Mouse (Mus musculus): ENCODE measurements around the gene Lsamp. TPM values are rescaled to one million over a fixed set of nuclear protein-coding genes. Genes with fewer than 3 reads are reported as not detected.

Gene Lsamp
- polyA plus RNA-seq, 1 experiment from 2014 or later, result 5.5 TPM

DNA sequence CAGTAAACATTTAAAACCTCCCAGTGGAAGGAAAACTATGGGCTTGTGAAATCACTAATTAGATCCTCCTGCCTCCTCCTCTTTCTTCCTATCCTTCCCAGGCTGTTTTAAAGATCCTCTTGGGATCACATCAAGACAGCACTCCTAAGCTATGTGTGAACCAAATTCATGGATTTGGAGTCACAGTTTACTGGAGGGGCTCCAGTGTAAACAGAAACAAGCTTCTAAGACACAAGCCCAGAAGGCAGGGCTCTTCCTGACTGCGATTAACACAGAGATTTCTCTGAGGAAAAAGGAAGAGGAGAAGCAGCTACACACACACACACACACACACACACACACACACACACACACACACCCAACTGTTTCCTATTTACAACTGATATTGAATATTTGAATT is 961.7 kb downstream of the Lsamp start:
- no peak overlapping the region for H3K4me2 ChIP-seq (replicated peaks; ENCODE audit: low read depth, low read length)
- no peaks in the 10 kb centered on the region for H3K27me3 ChIP-seq (ENCODE audit: control insufficient read depth, insufficient read depth, low read length)
- WGBS, result 38% methylated on average over 1 of the region's 1 CpGs
- H3K36me3 ChIP-seq (ENCODE audit: control insufficient read depth, insufficient read depth, low read length), result no peaks in the 10 kb centered on the region
- H3K27ac ChIP-seq (ENCODE audit: low read depth, low read length), result no peak overlapping the region
- no peaks in the 10 kb centered on the region for H3K4me1 ChIP-seq (ENCODE audit: control insufficient read depth, insufficient read depth, low read length)
- H3K4me3 ChIP-seq (ENCODE audit: low read length), result no peak overlapping the region
- no peaks in the 10 kb centered on the region for H3K9me3 ChIP-seq (ENCODE audit: control insufficient read depth, low read length)
- H3K9ac ChIP-seq (ENCODE audit: low read depth, low read length), result no peak overlapping the region
- ATAC-seq (ENCODE audit: low FRiP score, low TSS enrichment), result peak; percentile 83; the same call in 1 of the 2 replicates

DNA sequence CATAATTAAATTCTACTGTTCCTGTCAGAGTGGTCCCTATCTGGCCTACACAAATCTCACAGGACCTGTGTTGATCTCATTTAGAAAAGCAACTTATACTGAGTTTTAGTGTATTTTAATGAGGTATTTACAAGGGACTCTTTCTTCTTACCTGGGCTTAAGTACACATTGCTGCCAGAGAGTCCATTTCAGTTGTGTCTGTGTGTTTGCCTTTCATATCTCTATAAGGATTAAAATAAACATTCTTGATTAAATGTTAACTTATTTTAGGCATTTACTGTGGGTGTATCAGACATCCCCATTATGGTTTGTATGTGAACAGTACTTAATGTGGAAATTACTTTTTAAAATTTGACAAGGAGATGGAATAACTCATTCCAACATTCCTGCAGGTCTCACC is 963.9 kb downstream of the Lsamp start:
- no peak overlapping the region for H3K27ac ChIP-seq (ENCODE audit: low read depth, low read length)
- no peak for ATAC-seq (ENCODE audit: low FRiP score, low TSS enrichment)
- no peaks in the 10 kb centered on the region for H3K9me3 ChIP-seq (ENCODE audit: control insufficient read depth, low read length)
- H3K9ac ChIP-seq (ENCODE audit: low read depth, low read length), result no peak overlapping the region
- no peak overlapping the region for H3K4me3 ChIP-seq (ENCODE audit: low read length)
- H3K4me2 ChIP-seq (replicated peaks; ENCODE audit: low read depth, low read length), result no peak overlapping the region
- no peaks in the 10 kb centered on the region for H3K27me3 ChIP-seq (ENCODE audit: control insufficient read depth, insufficient read depth, low read length)
- H3K4me1 ChIP-seq (ENCODE audit: control insufficient read depth, insufficient read depth, low read length), result no peaks in the 10 kb centered on the region
- H3K36me3 ChIP-seq (ENCODE audit: control insufficient read depth, insufficient read depth, low read length), result no peaks in the 10 kb centered on the region

DNA sequence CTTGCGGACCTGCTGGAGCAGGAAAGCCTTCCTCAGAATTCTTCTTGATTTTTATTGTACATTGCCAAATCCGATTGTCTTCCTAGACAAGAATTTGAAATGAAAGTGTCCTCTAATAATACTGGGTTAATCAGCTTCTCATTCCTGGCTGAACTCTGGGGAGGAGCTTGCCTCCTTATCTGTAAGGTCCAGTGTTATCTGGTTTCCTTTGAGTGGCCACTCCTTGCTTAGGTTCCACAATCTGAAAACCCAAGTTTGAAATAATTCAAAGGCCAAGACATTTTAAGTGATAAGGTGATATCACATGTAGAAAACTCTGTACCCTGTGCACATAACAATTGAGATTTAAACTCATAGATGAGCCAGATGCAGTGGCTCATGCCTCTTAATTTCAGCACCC is 975.0 kb downstream of the Lsamp start:
- WGBS, result 79% methylated on average over 2 of the region's 2 CpGs
- Histone ChIP-seq H3K9me3 (ENCODE audit: control insufficient read depth, low read length) (no peaks in the 10 kb centered on the region), H3K27ac (ENCODE audit: low read depth, low read length) (no peak overlapping the region), H3K27me3 (ENCODE audit: control insufficient read depth, insufficient read depth, low read length) (no peaks in the 10 kb centered on the region), H3K4me1 (ENCODE audit: control insufficient read depth, insufficient read depth, low read length) (no peaks in the 10 kb centered on the region), H3K36me3 (ENCODE audit: control insufficient read depth, insufficient read depth, low read length) (no peaks in the 10 kb centered on the region), H3K4me2 (replicated peaks; ENCODE audit: low read depth, low read length) (no peak overlapping the region), H3K9ac (ENCODE audit: low read depth, low read length) (no peak overlapping the region), H3K4me3 (ENCODE audit: low read length) (no peak overlapping the region)
- no peak for ATAC-seq (ENCODE audit: low FRiP score, low TSS enrichment)

DNA sequence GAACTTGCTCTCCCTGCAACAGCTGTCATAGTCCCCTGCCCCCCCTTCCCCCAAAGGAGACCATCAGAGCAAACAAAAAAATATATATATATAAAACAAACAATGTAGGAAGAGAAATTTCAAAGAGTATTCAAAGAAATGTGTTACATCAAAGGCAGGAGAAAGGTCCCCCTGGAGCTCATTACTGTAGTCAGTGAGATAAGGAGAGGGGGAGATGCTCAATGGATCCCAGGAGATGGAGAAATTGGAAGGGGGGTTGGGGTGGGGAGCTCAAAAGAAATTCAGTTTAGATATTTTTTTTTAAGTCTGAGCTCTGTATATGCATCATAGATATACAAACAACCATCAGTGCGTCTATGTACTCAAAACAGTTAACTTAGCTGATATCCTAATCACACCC is 976.4 kb downstream of the Lsamp start:
- Histone ChIP-seq H3K4me3 (ENCODE audit: low read length) (no peak overlapping the region), H3K9ac (ENCODE audit: low read depth, low read length) (no peak overlapping the region), H3K27me3 (ENCODE audit: control insufficient read depth, insufficient read depth, low read length) (no peaks in the 10 kb centered on the region), H3K9me3 (ENCODE audit: control insufficient read depth, low read length) (no peaks in the 10 kb centered on the region), H3K36me3 (ENCODE audit: control insufficient read depth, insufficient read depth, low read length) (no peaks in the 10 kb centered on the region), H3K4me2 (replicated peaks; ENCODE audit: low read depth, low read length) (no peak overlapping the region), H3K27ac (ENCODE audit: low read depth, low read length) (no peak overlapping the region), H3K4me1 (ENCODE audit: control insufficient read depth, insufficient read depth, low read length) (no peaks in the 10 kb centered on the region)
- 88% methylated on average over 1 of the region's 1 CpGs for WGBS
- no peak for ATAC-seq (ENCODE audit: low FRiP score, low TSS enrichment)

GRCm38 (mm10) chr16:40968088-40968860 is 984.1 kb downstream of the Lsamp start:
- Histone ChIP-seq H3K4me1 (ENCODE audit: control insufficient read depth, insufficient read depth, low read length) (no peaks in the 10 kb centered on the region), H3K4me3 (ENCODE audit: low read length) (peak overlapping the region; percentile 17; the same call in 1 of the 2 replicates), H3K4me2 (replicated peaks; ENCODE audit: low read depth, low read length) (peak overlapping the region; percentile 39), H3K27me3 (ENCODE audit: control insufficient read depth, insufficient read depth, low read length) (no peaks in the 10 kb centered on the region), H3K9me3 (ENCODE audit: control insufficient read depth, low read length) (no peaks in the 10 kb centered on the region), H3K36me3 (ENCODE audit: control insufficient read depth, insufficient read depth, low read length) (no peaks in the 10 kb centered on the region), H3K9ac (ENCODE audit: low read depth, low read length) (no peak overlapping the region), H3K27ac (ENCODE audit: low read depth, low read length) (no peak overlapping the region)
- WGBS, result 24% methylated on average over 17 of the region's 17 CpGs
- ATAC-seq (ENCODE audit: low FRiP score, low TSS enrichment), result peak; percentile 99

- Histone ChIP-seq H3K9ac (ENCODE audit: low read depth, low read length) (no peak overlapping the region), H3K4me2 (replicated peaks; ENCODE audit: low read depth, low read length) (no peak overlapping the region), H3K4me3 (ENCODE audit: low read length) (no peak overlapping the region), H3K9me3 (ENCODE audit: control insufficient read depth, low read length) (no peaks in the 10 kb centered on the region), H3K4me1 (ENCODE audit: control insufficient read depth, insufficient read depth, low read length) (no peaks in the 10 kb centered on the region), H3K36me3 (ENCODE audit: control insufficient read depth, insufficient read depth, low read length) (no peaks in the 10 kb centered on the region), H3K27ac (ENCODE audit: low read depth, low read length) (no peak overlapping the region), H3K27me3 (ENCODE audit: control insufficient read depth, insufficient read depth, low read length) (no peaks in the 10 kb centered on the region)
- WGBS, result 46% methylated on average over 3 of the region's 3 CpGs
- ATAC-seq (ENCODE audit: low FRiP score, low TSS enrichment), result 0 out of 2 replicates have a peak, but pooled peaks have one; percentile 49
Measured at GRCm38 (mm10) chr16:40971382-40971781, 987.2 kb downstream of the Lsamp start.

- H3K4me3 ChIP-seq (ENCODE audit: low read length), result no peak overlapping the region
- 69% methylated on average over 2 of the region's 2 CpGs for WGBS
- H3K4me2 ChIP-seq (replicated peaks; ENCODE audit: low read depth, low read length), result no peak overlapping the region
- no peak for ATAC-seq (ENCODE audit: low FRiP score, low TSS enrichment)
- no peaks in the 10 kb centered on the region for H3K4me1 ChIP-seq (ENCODE audit: control insufficient read depth, insufficient read depth, low read length)
- no peaks in the 10 kb centered on the region for H3K9me3 ChIP-seq (ENCODE audit: control insufficient read depth, low read length)
- H3K27me3 ChIP-seq (ENCODE audit: control insufficient read depth, insufficient read depth, low read length), result no peaks in the 10 kb centered on the region
- H3K9ac ChIP-seq (ENCODE audit: low read depth, low read length), result no peak overlapping the region
- no peaks in the 10 kb centered on the region for H3K36me3 ChIP-seq (ENCODE audit: control insufficient read depth, insufficient read depth, low read length)
- no peak overlapping the region for H3K27ac ChIP-seq (ENCODE audit: low read depth, low read length)
Measured at GRCm38 (mm10) chr16:40974084-40974483, 989.9 kb downstream of the Lsamp start.

DNA sequence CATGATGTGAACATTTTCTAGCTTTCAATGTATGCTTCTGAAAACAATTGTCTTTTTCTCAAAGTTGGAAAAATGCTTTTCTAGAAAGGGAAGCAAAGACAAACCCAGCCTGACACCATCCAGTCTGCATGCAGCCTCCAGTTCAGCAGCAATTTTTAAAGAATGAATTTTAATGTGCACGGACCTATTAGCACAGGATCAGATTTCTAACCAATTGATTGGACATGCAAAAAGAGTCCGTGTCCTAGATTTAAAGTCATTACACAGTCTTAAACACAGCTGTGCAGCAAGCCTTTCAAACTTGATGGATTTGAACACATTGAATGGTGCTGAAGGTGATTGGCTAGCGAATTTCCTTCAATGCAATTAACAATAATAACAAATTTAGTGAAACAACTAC is 998.9 kb downstream of the Lsamp start:
- WGBS, result 72% methylated on average over 3 of the region's 3 CpGs
- H3K9ac ChIP-seq (ENCODE audit: low read depth, low read length), result no peak overlapping the region
- no peak overlapping the region for H3K27ac ChIP-seq (ENCODE audit: low read depth, low read length)
- no peak overlapping the region for H3K4me2 ChIP-seq (replicated peaks; ENCODE audit: low read depth, low read length)
- no peaks in the 10 kb centered on the region for H3K36me3 ChIP-seq (ENCODE audit: control insufficient read depth, insufficient read depth, low read length)
- H3K4me1 ChIP-seq (ENCODE audit: control insufficient read depth, insufficient read depth, low read length), result no peaks in the 10 kb centered on the region
- no peaks in the 10 kb centered on the region for H3K9me3 ChIP-seq (ENCODE audit: control insufficient read depth, low read length)
- H3K4me3 ChIP-seq (ENCODE audit: low read length), result no peak overlapping the region
- no peaks in the 10 kb centered on the region for H3K27me3 ChIP-seq (ENCODE audit: control insufficient read depth, insufficient read depth, low read length)
- no peak for ATAC-seq (ENCODE audit: low FRiP score, low TSS enrichment)

- ATAC-seq (ENCODE audit: low FRiP score, low TSS enrichment), result no peak
- no peaks in the 10 kb centered on the region for H3K9me3 ChIP-seq (ENCODE audit: control insufficient read depth, low read length)
- H3K27ac ChIP-seq (ENCODE audit: low read depth, low read length), result no peak overlapping the region
- WGBS, result 68% methylated on average over 5 of the region's 5 CpGs
- no peaks in the 10 kb centered on the region for H3K36me3 ChIP-seq (ENCODE audit: control insufficient read depth, insufficient read depth, low read length)
- H3K4me1 ChIP-seq (ENCODE audit: control insufficient read depth, insufficient read depth, low read length), result no peaks in the 10 kb centered on the region
- H3K4me3 ChIP-seq (ENCODE audit: low read length), result no peak overlapping the region
- no peaks in the 10 kb centered on the region for H3K27me3 ChIP-seq (ENCODE audit: control insufficient read depth, insufficient read depth, low read length)
- H3K4me2 ChIP-seq (replicated peaks; ENCODE audit: low read depth, low read length), result no peak overlapping the region
- H3K9ac ChIP-seq (ENCODE audit: low read depth, low read length), result no peak overlapping the region
Measured at GRCm38 (mm10) chr16:41007569-41007968, 1023.4 kb downstream of the Lsamp start.

Measured in kidney, embryonic 14.5 days (tissue).